In the genomic region with DNA sequence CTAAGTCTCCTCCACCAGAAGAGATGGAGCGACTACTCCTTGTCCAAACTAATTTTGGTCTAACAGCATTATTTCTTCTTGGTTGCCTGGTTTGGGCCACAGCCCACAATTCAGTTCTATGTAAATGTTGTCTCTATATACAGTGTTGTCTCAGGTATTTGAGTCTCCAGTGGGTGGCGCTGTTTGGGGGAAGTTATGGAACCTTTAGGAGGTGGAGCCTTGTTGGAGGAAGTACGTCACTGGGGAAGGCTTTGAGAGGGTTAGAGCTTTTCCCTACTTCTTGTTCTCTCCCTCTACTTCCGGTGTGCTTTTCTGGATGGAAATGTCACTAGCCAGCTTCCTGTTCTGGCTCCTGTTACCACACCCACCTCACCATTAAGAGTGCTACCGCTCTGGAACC, we compare ENCODE assay signal across 29 mouse cellular contexts. TPM values are rescaled to one million over a fixed set of nuclear protein-coding genes. Genes with fewer than 3 reads are reported as not detected.
DNase-seq lines count a peak whose midpoint lies in the region; ATAC-seq and TF ChIP-seq lines count a peak whose summit lies in the region.
"Had no signal": no experiment of that assay in that cellular context is flagged by ENCODE, and none has a peak within 500 bp of the region (broad histone marks: within the 10 kb centered on the region; RNA-seq: fewer than 3 reads in every experiment).

No protein-coding gene starts in this region.

- TF ChIP-seq EP300 in lung, postnatal 0 days (IDR thresholded peaks at IDR 0.05), result no peak

- TF ChIP-seq CTCF in lung, postnatal 0 days (IDR thresholded peaks at IDR 0.05), result peak; percentile 22

- ATAC-seq in lung, postnatal 0 days, result no peak

- no peaks in the 10 kb centered on the region for H3K27me3 ChIP-seq in lung, postnatal 0 days (replicated peaks; ENCODE audit: insufficient read depth, low read length)
- H3K27me3 ChIP-seq: CH12.LX; forebrain, embryonic 12.5 days; limb, embryonic 12.5 days; liver, embryonic 13.5 days; neural tube, embryonic 12.5 days had no signal

- H3K9me3 ChIP-seq in lung, postnatal 0 days (ENCODE audit: low read length), result no peaks in the 10 kb centered on the region
- H3K9me3 ChIP-seq: forebrain, embryonic 12.5 days; hindbrain, embryonic 10.5 days had no signal

- H3K36me3 ChIP-seq in lung, postnatal 0 days (ENCODE audit: insufficient read depth, low read length), result no peaks in the 10 kb centered on the region
- H3K36me3 ChIP-seq: forebrain, embryonic 12.5 days; hindbrain, embryonic 10.5 days; limb, embryonic 12.5 days; liver, embryonic 13.5 days; neural tube, embryonic 12.5 days had no signal

- 80% methylated on average over 5 of the region's 5 CpGs for WGBS in lung, postnatal 0 days

- no peak overlapping the region for H3K4me3 ChIP-seq in lung, postnatal 0 days (ENCODE audit: low read depth, low read length)
- H3K4me3 ChIP-seq: forebrain, embryonic 12.5 days; hindbrain, embryonic 10.5 days; limb, embryonic 12.5 days; liver, embryonic 13.5 days; neural tube, embryonic 12.5 days had no signal

- H3K4me2 ChIP-seq in lung, postnatal 0 days (replicated peaks; ENCODE audit: low read depth, low read length), result no peak overlapping the region
- H3K4me2 ChIP-seq: forebrain, embryonic 12.5 days; limb, embryonic 12.5 days; liver, embryonic 13.5 days; lung, embryonic 14.5 days; midbrain, embryonic 11.5 days; neural tube, embryonic 12.5 days had no signal

- H3K9ac ChIP-seq in lung, postnatal 0 days (replicated peaks; ENCODE audit: low read depth), result no peak overlapping the region
- H3K9ac ChIP-seq: forebrain, embryonic 12.5 days; limb, embryonic 12.5 days; liver, embryonic 13.5 days; lung, embryonic 14.5 days; neural tube, embryonic 12.5 days had no signal

- H3K4me1 ChIP-seq in lung, postnatal 0 days (ENCODE audit: insufficient read depth, low read depth, low read length), result no peaks in the 10 kb centered on the region
- H3K4me1 ChIP-seq: forebrain, embryonic 12.5 days; liver, embryonic 13.5 days; neural tube, embryonic 12.5 days had no signal

- no peak overlapping the region for H3K27ac ChIP-seq in lung, postnatal 0 days (ENCODE audit: low read length)
- H3K27ac ChIP-seq: forebrain, embryonic 12.5 days; hindbrain, embryonic 10.5 days; limb, embryonic 12.5 days; liver, embryonic 13.5 days; macrophage; neural tube, embryonic 12.5 days had no signal

- intact Hi-C loops in left cerebral cortex, postnatal 36 days (cut with DNase I), result no loop called here

- peak; percentile 12 to 25 for DNase-seq in cerebellum, postnatal 10 days
- DNase-seq in cerebellum, postnatal 4 days (ENCODE audit: low spot score in 2 of 2), result no peak
- DNase-seq in lung, postnatal 0 days (ENCODE audit: low spot score), result no peak
- DNase-seq in lung, postnatal 4 days, result no peak
- DNase-seq in ZHBTc4 (ENCODE audit: low read depth, low spot score), result peak; percentile 96
- peak; percentile 48 for DNase-seq in testis, postnatal 10 days (ENCODE audit: low spot score)
- no peak for DNase-seq in spleen, postnatal 10 days (ENCODE audit: low spot score in 2 of 2)
- DNase-seq in left cerebral cortex, postnatal 36 days (ENCODE audit: low spot score in 2 of 2), result no peak
- DNase-seq: cerebellum, adult 11 months; gastrocnemius, postnatal 25 days; kidney, adult 18-20 months; kidney, postnatal 14 days; liver, embryonic 13.5 days; lung, embryonic 14.5 days; right cerebral cortex, adult 18-20 months; thymus, postnatal 14 days had no signal

RNA-seq across cellular contexts. Expression of a gene that starts 0.6 kb away (rescaled TPM):
- polyA plus RNA-seq in lung, postnatal 0 days (2015; fragmentation: Nextera tagmentation; extraction: Ambion mirVana), result not detected in 2 replicates
- total RNA-seq in left cerebral cortex, postnatal 36 days (2021), result not detected
- total RNA-seq: CH12.LX; gastrocnemius, postnatal 25 days; heart, adult 8-10 months; left cerebral cortex, adult 8-10 months; monocyte, adult 5-6 weeks had no signal
- polyA plus RNA-seq: embryonic facial prominence, embryonic 11.5 days; forebrain, embryonic 12.5 days; frontal cortex, adult 2 months; heart, embryonic 16.5 days; hindbrain, embryonic 10.5 days; limb, embryonic 12.5 days; liver, embryonic 13.5 days; lung, embryonic 14.5 days; macrophage; midbrain, embryonic 11.5 days; neural tube, embryonic 12.5 days had no signal

Comparison
In these comparisons a context has a peak if more than half of its experiments do, and no peak if none do; other contexts are left out.
1. DNase-seq: peak in cerebellum, postnatal 10 days (2 of 2), ZHBTc4 (single experiment) and testis, postnatal 10 days (single experiment); none in cerebellum, postnatal 4 days (0 of 2), lung, postnatal 0 days (single experiment), lung, postnatal 4 days (0 of 2), spleen, postnatal 10 days (0 of 2) and left cerebral cortex, postnatal 36 days (0 of 2).